Mouse (Mus musculus) limb, embryonic 14.5 days (tissue): ENCODE measurements around the gene Slc12a9. TPM values are rescaled to one million over a fixed set of nuclear protein-coding genes. Genes with fewer than 3 reads are reported as not detected.

Experiments
- ATAC-seq: fragments of 200-750 bp; cut with Nextera tagmentation; 2 replicates; pipeline ENCODE4 v1.8.0; 2017; ENCODE audit warnings: low read depth, moderate number of reproducible peaks, moderate TSS enrichment; ENCODE audit not compliant: low FRiP score
- DNase-seq: peaks from one replicate; pipeline ENCODE4 v3.0.0-alpha.2; 2015; ENCODE audit warnings: low spot score
- H3K27ac ChIP-seq: fragments of 300-500 bp; sonication (generic); replicated peaks from 2 replicates; pipeline ENCODE4 v1.5.1; 2014; ENCODE audit warnings: low read depth, mild to moderate bottlenecking, low read length, moderate library complexity, mixed read lengths
- H3K27me3 ChIP-seq: fragments of 300-500 bp; sonication (generic); 2 replicates; pipeline ENCODE4 v1.6.1; 2014; ENCODE audit warnings: low read length, mixed read lengths; ENCODE audit not compliant: control insufficient read depth, insufficient read depth
- H3K36me3 ChIP-seq: fragments of 300-500 bp; sonication (generic); 2 replicates; pipeline ENCODE4 v1.6.1; 2014; ENCODE audit warnings: mild to moderate bottlenecking, low read length, moderate library complexity, mixed read lengths; ENCODE audit not compliant: control insufficient read depth, insufficient read depth
- H3K4me1 ChIP-seq: fragments of 300-500 bp; sonication (generic); 2 replicates; pipeline ENCODE4 v1.6.1; 2014; ENCODE audit warnings: antibody characterized with exemption, low read length, mixed read lengths; ENCODE audit not compliant: control insufficient read depth, insufficient read depth
- H3K4me2 ChIP-seq: fragments of 300-500 bp; sonication (generic); replicated peaks from 2 replicates; pipeline ENCODE4 v1.6.1; 2014; ENCODE audit warnings: low read depth, mild to moderate bottlenecking, low read length, moderate library complexity; ENCODE audit not compliant: severe bottlenecking
- H3K4me3 ChIP-seq: fragments of 300-500 bp; sonication (generic); replicated peaks from 2 replicates; pipeline ENCODE4 v1.5.1; 2014; ENCODE audit warnings: low read length
- H3K9ac ChIP-seq: fragments of 300-500 bp; sonication (generic); 2 replicates; pipeline ENCODE4 v1.6.1; 2014; ENCODE audit warnings: mild to moderate bottlenecking, low read depth, low read length, moderate library complexity; ENCODE audit not compliant: severe bottlenecking
- H3K9me3 ChIP-seq: fragments of 300-500 bp; sonication (generic); 2 replicates; pipeline ENCODE4 v1.6.1; 2016; ENCODE audit warnings: low read length; ENCODE audit not compliant: control insufficient read depth
- POLR2A ChIP-seq: fragments of 200-500 bp; IDR thresholded peaks from 2 replicates; pipeline ENCODE4 v1.8.0; 2012; ENCODE audit warnings: inconsistent platforms, mild to moderate bottlenecking, moderate library complexity, borderline replicate concordance; ENCODE audit not compliant: insufficient read depth, insufficient read length; ENCODE audit errors: extremely low read depth
- WGBS: fragments of 180-500 bp; shearing (Covaris S2); extraction: QIAGEN DNeasy Blood & Tissue Kit; methylation state at CpG from one replicate; pipeline ENCODE4 v1.1.7; 2014; 5-methylcytosine and 5-hydroxymethylcytosine counted together
- polyA plus RNA-seq, 2 experiments: library from polyadenylated mRNA; depleted of rRNA in 1 of 2; stranded (reverse) in 1 of 2; unstranded in 1 of 2; fragments of >200 nt; fragmentation: Nextera tagmentation in 1 of 2; extraction: Ambion mirVana in 1 of 2; gene quantifications; 2 replicates each; pipeline versions ENCODE4 v1.2.1 to v1.2.3; 2012 to 2014

The Slc12a9 gene
- polyA plus RNA-seq, 2 experiments, result 8.0 to 20.2 TPM

- Histone ChIP-seq H3K36me3 (peaks cover 63% of the 10 kb centered on the region), H3K9me3 (no peaks in the 10 kb centered on the region), H3K4me2 (peak overlapping the region; percentile 94), H3K9ac (peak overlapping the region; percentile 84), H3K27me3 (no peaks in the 10 kb centered on the region), H3K4me3 (peak overlapping the region; percentile 71), H3K4me1 (peaks cover 29% of the 10 kb centered on the region), H3K27ac (peak overlapping the region; percentile 96)
- TF ChIP-seq POLR2A, result peak; percentile 63; the same call in 1 of the 2 replicates
- DNase-seq (no peak), ATAC-seq (no peak)
- WGBS, result under 1% methylated on average over 21 of the region's 22 CpGs
These were observed 19.8 kb downstream of the Slc12a9 start for GRCm38 (mm10) chr5:137313466-137314192.

GRCm38 (mm10) chr5:137308356-137308755 lies 25.0 kb downstream of the Slc12a9 start:
- H3K4me2 ChIP-seq, result peak overlapping the region; percentile 78
- H3K4me3 ChIP-seq, result peak overlapping the region; percentile 94
- no peak overlapping the region; the same call in 1 of the 2 replicates for H3K9ac ChIP-seq
- peak overlapping the region; percentile 91 for H3K27ac ChIP-seq
- no peaks in the 10 kb centered on the region for H3K27me3 ChIP-seq
- H3K4me1 ChIP-seq, result peaks cover 31% of the 10 kb centered on the region
- peaks cover 62% of the 10 kb centered on the region for H3K36me3 ChIP-seq
- WGBS, result 89% methylated on average over 4 of the region's 4 CpGs
- DNase-seq (no peak), ATAC-seq (no peak)
- no peak for TF ChIP-seq POLR2A
- H3K9me3 ChIP-seq, result no peaks in the 10 kb centered on the region

- peak; percentile 67; the same call in 1 of the 2 replicates for TF ChIP-seq POLR2A
- peaks cover 23% of the 10 kb centered on the region for H3K4me1 ChIP-seq
- DNase-seq, result peak; percentile 97
- peak within 1 kb of the TSS; percentile 91 for H3K27ac ChIP-seq
- H3K4me2 ChIP-seq, result peak within 1 kb of the TSS; percentile 78
- under 1% methylated on average over 49 of the region's 72 CpGs for WGBS
- H3K4me3 ChIP-seq, result peak within 1 kb of the TSS; percentile 94
- peak; percentile 91 for ATAC-seq
- peak within 1 kb of the TSS; percentile 97 for H3K9ac ChIP-seq
- H3K36me3 ChIP-seq, result peaks cover 68% of the 10 kb centered on the region
- H3K27me3 ChIP-seq, result no peaks in the 10 kb centered on the region
- H3K9me3 ChIP-seq, result no peaks in the 10 kb centered on the region
These were observed 26.1 kb downstream of the Slc12a9 start, which contains the start of gene Srrt for GRCm38 (mm10) chr5:137307071-137307912. Srrt (minus strand) TSS chr5:137307674.

GRCm38 (mm10) chr5:137306439-137307005 lies 26.9 kb downstream of the Slc12a9 start:
- Histone ChIP-seq H3K9me3 (no peaks in the 10 kb centered on the region), H3K4me3 (peak overlapping the region; percentile 94), H3K36me3 (peaks cover 69% of the 10 kb centered on the region), H3K27me3 (no peaks in the 10 kb centered on the region), H3K9ac (peak overlapping the region; percentile 97), H3K4me1 (peaks cover 18% of the 10 kb centered on the region), H3K4me2 (peak overlapping the region; percentile 78), H3K27ac (peak overlapping the region; percentile 91; the same call in 1 of the 2 replicates)
- 14% methylated on average over 12 of the region's 12 CpGs for WGBS
- ATAC-seq (no peak), DNase-seq (no peak)
- TF ChIP-seq POLR2A, result no peak

DNA sequence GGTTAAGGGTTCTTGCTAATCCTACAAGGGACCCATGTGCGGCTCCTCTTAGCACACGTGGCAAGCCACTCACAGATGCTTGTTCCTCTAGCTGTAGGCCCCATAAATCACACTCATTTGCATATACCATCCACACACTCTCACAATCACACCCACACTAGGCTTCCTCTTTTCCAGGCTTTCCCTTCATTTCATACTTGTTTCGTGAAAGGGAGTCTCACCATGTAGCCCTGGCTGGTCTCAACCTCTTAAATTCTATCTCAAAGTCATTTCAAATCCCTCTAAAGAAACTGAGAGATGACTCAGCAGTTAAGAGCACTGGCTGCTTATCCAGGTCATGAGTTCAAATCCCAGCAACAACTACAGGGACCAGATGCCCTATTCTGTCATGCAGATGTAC lies 27.6 kb downstream of the Slc12a9 start:
- peak overlapping the region; percentile 94 for H3K4me3 ChIP-seq
- WGBS, result 36% methylated on average over 3 of the region's 3 CpGs
- TF ChIP-seq POLR2A, result no peak
- 0 out of 2 replicates have a peak overlapping the region, but pooled peaks have one; percentile 97 for H3K9ac ChIP-seq
- peak overlapping the region; percentile 78 for H3K4me2 ChIP-seq
- DNase-seq (no peak), ATAC-seq (no peak)
- H3K4me1 ChIP-seq, result peaks cover 21% of the 10 kb centered on the region
- H3K9me3 ChIP-seq, result no peaks in the 10 kb centered on the region
- H3K36me3 ChIP-seq, result peaks cover 69% of the 10 kb centered on the region
- no peaks in the 10 kb centered on the region for H3K27me3 ChIP-seq
- H3K27ac ChIP-seq, result no peak overlapping the region
